Mouse (Mus musculus): Measurements from ENCODE around the gene Ppp4c. TPM values are rescaled to one million over a fixed set of nuclear protein-coding genes. Genes with fewer than 3 reads are reported as not detected.

Ppp4c gene
- polyA plus RNA-seq, 1 experiment: 111 TPM

DNA sequence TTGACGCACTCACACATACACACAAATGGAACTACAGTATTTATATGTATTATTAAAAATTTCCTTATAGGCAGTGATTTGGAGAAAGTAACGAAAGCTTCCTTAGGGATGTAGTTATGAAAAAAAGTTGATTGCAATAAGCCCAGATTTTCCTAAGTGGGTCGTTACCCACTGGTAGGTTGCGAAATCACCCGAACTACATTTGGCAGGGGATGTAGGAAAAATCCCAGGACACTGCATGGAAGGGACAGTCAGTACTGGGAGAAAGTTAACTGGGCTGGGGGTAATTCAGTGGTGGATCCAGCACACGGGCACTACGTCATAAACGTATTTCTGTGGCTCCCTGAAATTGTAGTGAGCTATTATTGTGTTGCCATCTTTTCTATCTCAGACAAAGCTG, 24.2 kb upstream of the Ppp4c start:
- TF ChIP-seq EP300 (IDR thresholded peaks at IDR 0.05; ENCODE audit: insufficient read depth, low read depth, low read length) (no peak), POLR2A (IDR thresholded peaks at IDR 0.05; ENCODE audit: insufficient read depth, low read length) (no peak), CTCF (IDR thresholded peaks at IDR 0.05; ENCODE audit: low read depth, low read length) (no peak)
- Histone ChIP-seq H3K36me3 (ENCODE audit: control insufficient read depth, insufficient read depth, low read length, poor library complexity, severe bottlenecking) (no peaks in the 10 kb centered on the region), H3K9ac (ENCODE audit: low read depth, poor library complexity, severe bottlenecking) (no peak overlapping the region), H3K4me1 (ENCODE audit: control insufficient read depth, insufficient read depth, low read length) (peaks cover 7% of the 10 kb centered on the region), H3K27ac (ENCODE audit: insufficient read depth, low read length) (no peak overlapping the region), H3K4me3 (ENCODE audit: low read depth, low read length) (no peak overlapping the region), H3K27me3 (ENCODE audit: control insufficient read depth, insufficient read depth, low read length, poor library complexity, severe bottlenecking) (no peaks in the 10 kb centered on the region), H3K9me3 (replicated peaks; ENCODE audit: control insufficient read depth, insufficient read depth, low read length, poor library complexity, severe bottlenecking) (no peaks in the 10 kb centered on the region)

DNA sequence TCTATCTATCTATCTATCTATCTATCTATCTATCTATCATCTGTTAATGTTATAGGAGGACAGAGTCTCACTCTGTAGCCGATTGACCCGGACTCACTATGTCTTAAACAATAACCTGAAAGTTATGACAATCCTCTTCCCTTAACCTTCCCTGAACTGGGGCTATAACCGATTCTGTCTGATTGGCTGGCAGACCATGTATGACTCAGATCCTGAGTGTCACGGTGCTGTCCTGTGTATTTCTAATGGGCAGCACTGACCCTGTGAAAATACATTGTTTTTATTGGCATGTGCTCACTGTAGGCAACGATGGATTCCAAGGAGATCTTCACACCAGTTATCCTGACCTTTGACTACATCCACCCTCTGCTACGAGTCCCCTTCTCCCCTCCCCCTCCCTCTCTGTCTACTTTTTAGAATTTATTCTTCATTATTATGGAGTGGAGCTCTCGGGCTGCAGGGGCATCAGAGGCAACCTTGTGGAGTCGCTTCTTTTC, 23.5 kb upstream of the Ppp4c start:
- no peak for TF ChIP-seq CTCF (IDR thresholded peaks at IDR 0.05; ENCODE audit: low read depth, low read length)
- TF ChIP-seq EP300 (IDR thresholded peaks at IDR 0.05; ENCODE audit: insufficient read depth, low read depth, low read length): no peak
- no peak for TF ChIP-seq POLR2A (IDR thresholded peaks at IDR 0.05; ENCODE audit: insufficient read depth, low read length)
- Histone ChIP-seq H3K4me1 (ENCODE audit: control insufficient read depth, insufficient read depth, low read length) (peaks cover 7% of the 10 kb centered on the region), H3K4me3 (ENCODE audit: low read depth, low read length) (no peak overlapping the region), H3K9me3 (replicated peaks; ENCODE audit: control insufficient read depth, insufficient read depth, low read length, poor library complexity, severe bottlenecking) (no peaks in the 10 kb centered on the region), H3K27ac (ENCODE audit: insufficient read depth, low read length) (no peak overlapping the region), H3K9ac (ENCODE audit: low read depth, poor library complexity, severe bottlenecking) (no peak overlapping the region), H3K27me3 (ENCODE audit: control insufficient read depth, insufficient read depth, low read length, poor library complexity, severe bottlenecking) (no peaks in the 10 kb centered on the region), H3K36me3 (ENCODE audit: control insufficient read depth, insufficient read depth, low read length, poor library complexity, severe bottlenecking) (no peaks in the 10 kb centered on the region)

- Histone ChIP-seq H3K4me3 (ENCODE audit: low read depth, low read length) (no peak overlapping the region), H3K36me3 (ENCODE audit: control insufficient read depth, insufficient read depth, low read length, poor library complexity, severe bottlenecking) (no peaks in the 10 kb centered on the region), H3K4me1 (ENCODE audit: control insufficient read depth, insufficient read depth, low read length) (peaks cover 5% of the 10 kb centered on the region), H3K9me3 (replicated peaks; ENCODE audit: control insufficient read depth, insufficient read depth, low read length, poor library complexity, severe bottlenecking) (no peaks in the 10 kb centered on the region), H3K27me3 (ENCODE audit: control insufficient read depth, insufficient read depth, low read length, poor library complexity, severe bottlenecking) (no peaks in the 10 kb centered on the region), H3K27ac (ENCODE audit: insufficient read depth, low read length) (no peak overlapping the region; the same call in 1 of the 2 replicates), H3K9ac (ENCODE audit: low read depth, poor library complexity, severe bottlenecking) (peak overlapping the region; percentile 71)
- TF ChIP-seq EP300 (IDR thresholded peaks at IDR 0.05; ENCODE audit: insufficient read depth, low read depth, low read length): no peak
- no peak for TF ChIP-seq POLR2A (IDR thresholded peaks at IDR 0.05; ENCODE audit: insufficient read depth, low read length)
- no peak for TF ChIP-seq CTCF (IDR thresholded peaks at IDR 0.05; ENCODE audit: low read depth, low read length)
These were observed 17.6 kb upstream of the Ppp4c start for GRCm38 (mm10) chr7:126809723-126810369.

- Histone ChIP-seq H3K27ac (ENCODE audit: insufficient read depth, low read length) (peak overlapping the region; percentile 63), H3K4me3 (ENCODE audit: low read depth, low read length) (peak overlapping the region; percentile 87), H3K4me1 (ENCODE audit: control insufficient read depth, insufficient read depth, low read length) (peaks cover 3% of the 10 kb centered on the region), H3K9ac (ENCODE audit: low read depth, poor library complexity, severe bottlenecking) (peak overlapping the region; percentile 71), H3K9me3 (replicated peaks; ENCODE audit: control insufficient read depth, insufficient read depth, low read length, poor library complexity, severe bottlenecking) (no peaks in the 10 kb centered on the region), H3K36me3 (ENCODE audit: control insufficient read depth, insufficient read depth, low read length, poor library complexity, severe bottlenecking) (no peaks in the 10 kb centered on the region), H3K27me3 (ENCODE audit: control insufficient read depth, insufficient read depth, low read length, poor library complexity, severe bottlenecking) (no peaks in the 10 kb centered on the region)
- TF ChIP-seq POLR2A (IDR thresholded peaks at IDR 0.05; ENCODE audit: insufficient read depth, low read length) (peak; percentile 12), EP300 (IDR thresholded peaks at IDR 0.05; ENCODE audit: insufficient read depth, low read depth, low read length) (peak; percentile 76; the same call in 1 of the 2 replicates), CTCF (IDR thresholded peaks at IDR 0.05; ENCODE audit: low read depth, low read length) (no peak)
These were observed 16.6 kb upstream of the Ppp4c start for GRCm38 (mm10) chr7:126808703-126809455.

GRCm38 (mm10) chr7:126807405-126807804, 15.1 kb upstream of the Ppp4c start:
- Histone ChIP-seq H3K36me3 (ENCODE audit: control insufficient read depth, insufficient read depth, low read length, poor library complexity, severe bottlenecking) (no peaks in the 10 kb centered on the region), H3K9me3 (replicated peaks; ENCODE audit: control insufficient read depth, insufficient read depth, low read length, poor library complexity, severe bottlenecking) (no peaks in the 10 kb centered on the region), H3K27ac (ENCODE audit: insufficient read depth, low read length) (no peak overlapping the region), H3K4me3 (ENCODE audit: low read depth, low read length) (no peak overlapping the region), H3K4me1 (ENCODE audit: control insufficient read depth, insufficient read depth, low read length) (no peaks in the 10 kb centered on the region), H3K9ac (ENCODE audit: low read depth, poor library complexity, severe bottlenecking) (no peak overlapping the region), H3K27me3 (ENCODE audit: control insufficient read depth, insufficient read depth, low read length, poor library complexity, severe bottlenecking) (no peaks in the 10 kb centered on the region)
- no peak for TF ChIP-seq POLR2A (IDR thresholded peaks at IDR 0.05; ENCODE audit: insufficient read depth, low read length)
- no peak for TF ChIP-seq EP300 (IDR thresholded peaks at IDR 0.05; ENCODE audit: insufficient read depth, low read depth, low read length)
- no peak for TF ChIP-seq CTCF (IDR thresholded peaks at IDR 0.05; ENCODE audit: low read depth, low read length)

- Histone ChIP-seq H3K27me3 (ENCODE audit: control insufficient read depth, insufficient read depth, low read length, poor library complexity, severe bottlenecking) (no peaks in the 10 kb centered on the region), H3K9ac (ENCODE audit: low read depth, poor library complexity, severe bottlenecking) (no peak overlapping the region)
These were observed 14.7 kb upstream of the Ppp4c start for GRCm38 (mm10) chr7:126806956-126807355.

More at GRCm38 (mm10) chr7:126806956-126807355, 14.7 kb upstream of the Ppp4c start:
- TF ChIP-seq POLR2A (IDR thresholded peaks at IDR 0.05; ENCODE audit: insufficient read depth, low read length): no peak
- no peak for TF ChIP-seq EP300 (IDR thresholded peaks at IDR 0.05; ENCODE audit: insufficient read depth, low read depth, low read length)
- TF ChIP-seq CTCF (IDR thresholded peaks at IDR 0.05; ENCODE audit: low read depth, low read length): no peak
- no peaks in the 10 kb centered on the region for H3K4me1 ChIP-seq (ENCODE audit: control insufficient read depth, insufficient read depth, low read length)
- H3K27ac ChIP-seq (ENCODE audit: insufficient read depth, low read length): no peak overlapping the region
- H3K9me3 ChIP-seq (replicated peaks; ENCODE audit: control insufficient read depth, insufficient read depth, low read length, poor library complexity, severe bottlenecking): no peaks in the 10 kb centered on the region
- no peaks in the 10 kb centered on the region for H3K36me3 ChIP-seq (ENCODE audit: control insufficient read depth, insufficient read depth, low read length, poor library complexity, severe bottlenecking)
- H3K4me3 ChIP-seq (ENCODE audit: low read depth, low read length): no peak overlapping the region

Data from ES-Bruce4 (cell line).